Mouse (Mus musculus) liver, embryonic 14.5 days (tissue): ENCODE results near the gene Wfikkn2.

Experiments
- CTCF ChIP-seq: IDR thresholded peaks from 2 replicates; pipeline ENCODE4 v1.5.1; 2016; ENCODE audit warnings: antibody characterized with exemption, low read depth, control low read depth
- EP300 ChIP-seq: IDR thresholded peaks from 2 replicates; pipeline ENCODE4 v1.6.1; 2016; ENCODE audit warnings: antibody characterized with exemption, low read depth

DNA sequence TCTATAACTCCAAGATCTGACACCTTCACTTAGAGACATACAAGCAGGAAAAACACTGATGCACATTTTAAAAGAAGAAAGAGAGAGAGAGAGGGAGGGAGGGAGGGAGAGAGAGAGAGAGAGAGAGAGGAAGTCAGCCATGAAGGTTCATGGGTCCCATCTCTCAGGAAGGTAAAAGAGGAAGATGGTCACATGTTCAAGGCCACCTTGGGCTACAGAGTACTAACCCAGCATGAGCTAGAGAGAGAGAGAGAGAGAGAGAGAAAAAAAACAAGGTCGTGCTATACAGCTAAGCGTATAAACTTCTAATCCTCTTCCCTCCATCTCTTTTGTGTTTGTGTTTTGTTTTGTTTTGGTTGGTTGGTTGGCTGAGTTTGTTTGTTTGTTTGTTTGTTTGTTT, 25.2 kb upstream of the Wfikkn2 start:
- no peak for TF ChIP-seq EP300
- TF ChIP-seq CTCF, result no peak
